Mouse (Mus musculus) embryonic facial prominence, embryonic 11.5 days (tissue): Measurements from ENCODE around the gene Gzmm. TPM values are rescaled to one million over a fixed set of nuclear protein-coding genes. Genes with fewer than 3 reads are reported as not detected.

Experiments
- ATAC-seq: fragments of 200-750 bp; cut with Nextera tagmentation; replicated peaks from 2 replicates; pipeline ENCODE4 v1.8.0; 2017; ENCODE audit warnings: low read depth; ENCODE audit not compliant: insufficient number of reproducible peaks, low FRiP score, low TSS enrichment
- DNase-seq: peaks from one replicate; pipeline ENCODE4 v3.0.0-alpha.2; 2015; ENCODE audit warnings: low spot score
- H3K27ac ChIP-seq: fragments of 300-500 bp; sonication (generic); replicated peaks from 2 replicates; pipeline ENCODE4 v1.5.1; 2014; ENCODE audit warnings: mild to moderate bottlenecking, low read depth, low read length, control low read depth
- H3K27me3 ChIP-seq: fragments of 300-500 bp; sonication (generic); 2 replicates; pipeline ENCODE4 v1.6.1; 2014; ENCODE audit warnings: mild to moderate bottlenecking, low read length, moderate library complexity, mixed read lengths; ENCODE audit not compliant: control insufficient read depth, insufficient read depth
- H3K36me3 ChIP-seq: fragments of 300-500 bp; sonication (generic); replicated peaks from 2 replicates; pipeline ENCODE4 v1.6.1; 2014; ENCODE audit warnings: low read depth, mild to moderate bottlenecking, low read length, moderate library complexity, mixed read lengths; ENCODE audit not compliant: control insufficient read depth, insufficient read depth
- H3K4me1 ChIP-seq: fragments of 300-500 bp; sonication (generic); 2 replicates; pipeline ENCODE4 v1.6.1; 2014; ENCODE audit warnings: low read length, mixed read lengths; ENCODE audit not compliant: control insufficient read depth, insufficient read depth
- H3K4me2 ChIP-seq: fragments of 300-500 bp; sonication (generic); 2 replicates; pipeline ENCODE4 v1.6.1; 2014; ENCODE audit warnings: low read depth, mild to moderate bottlenecking, control low read depth, low read length, moderate library complexity
- H3K4me3 ChIP-seq: fragments of 300-500 bp; sonication (generic); 2 replicates; pipeline ENCODE4 v1.5.1; 2014; ENCODE audit warnings: low read depth, low read length, control low read depth
- H3K9ac ChIP-seq: fragments of 300-500 bp; sonication (generic); replicated peaks from 2 replicates; pipeline ENCODE4 v1.6.1; 2014; ENCODE audit warnings: mild to moderate bottlenecking, control low read depth, low read length
- H3K9me3 ChIP-seq: fragments of 300-500 bp; sonication (generic); replicated peaks from 2 replicates; pipeline ENCODE4 v1.6.1; 2016; ENCODE audit warnings: mild to moderate bottlenecking, low read length, inconsistent platforms, mixed read lengths; ENCODE audit not compliant: control insufficient read depth
- WGBS: fragments of 180-500 bp; shearing (Covaris S2); extraction: QIAGEN DNeasy Blood & Tissue Kit; methylation state at CpG from one replicate; pipeline ENCODE4 v1.1.7; 2014; 5-methylcytosine and 5-hydroxymethylcytosine counted together
- polyA plus RNA-seq: library from polyadenylated mRNA; unstranded; fragments of >200 nt; fragmentation: Nextera tagmentation; extraction: Ambion mirVana; gene quantifications from 2 replicates; pipeline ENCODE4 v1.2.1, GENCODE M21; 2014

Gene Gzmm
- polyA plus RNA-seq, 1 experiment from 2014 or later: 0.77 TPM

GRCm38 (mm10) chr10:79664131-79664665 lies 24.6 kb upstream of the Gzmm start, which contains the start of gene Madcam1:
Madcam1 (plus strand) TSS chr10:79664559.
- Histone ChIP-seq H3K27me3 (no peaks in the 10 kb centered on the region), H3K4me3 (no peak within 1 kb of the TSS), H3K9me3 (no peaks in the 10 kb centered on the region), H3K27ac (no peak within 1 kb of the TSS), H3K4me1 (no peaks in the 10 kb centered on the region), H3K9ac (no peak within 1 kb of the TSS), H3K4me2 (no peak within 1 kb of the TSS; the same call in 1 of the 2 replicates), H3K36me3 (no peaks in the 10 kb centered on the region)
- 11% methylated on average over 13 of the region's 13 CpGs for WGBS
- peak; percentile 84 for DNase-seq
- no peak; the same call in 1 of the 2 replicates for ATAC-seq

- Histone ChIP-seq H3K4me2 (no peak overlapping the region), H3K9ac (no peak overlapping the region), H3K4me1 (no peaks in the 10 kb centered on the region), H3K27me3 (no peaks in the 10 kb centered on the region), H3K27ac (no peak overlapping the region), H3K4me3 (no peak overlapping the region), H3K9me3 (no peaks in the 10 kb centered on the region), H3K36me3 (no peaks in the 10 kb centered on the region)
- ATAC-seq (no peak), DNase-seq (no peak)
- 77% methylated on average over 8 of the region's 8 CpGs for WGBS
Observed at GRCm38 (mm10) chr10:79665051-79665450, 23.8 kb upstream of the Gzmm start.

GRCm38 (mm10) chr10:79666493-79666892 lies 22.3 kb upstream of the Gzmm start:
- no peaks in the 10 kb centered on the region for H3K36me3 ChIP-seq
- no peaks in the 10 kb centered on the region for H3K27me3 ChIP-seq
- peaks cover 4% of the 10 kb centered on the region for H3K4me1 ChIP-seq
- DNase-seq (no peak), ATAC-seq (no peak)
- WGBS: 68% methylated on average over 9 of the region's 9 CpGs
- H3K4me3 ChIP-seq: no peak overlapping the region
- H3K4me2 ChIP-seq: no peak overlapping the region
- no peak overlapping the region for H3K9ac ChIP-seq
- no peaks in the 10 kb centered on the region for H3K9me3 ChIP-seq
- no peak overlapping the region for H3K27ac ChIP-seq

GRCm38 (mm10) chr10:79668076-79668475 lies 20.7 kb upstream of the Gzmm start:
- no peak overlapping the region for H3K4me3 ChIP-seq
- H3K9ac ChIP-seq: no peak overlapping the region
- WGBS: 79% methylated on average over 5 of the region's 5 CpGs
- no peak overlapping the region for H3K27ac ChIP-seq
- H3K27me3 ChIP-seq: no peaks in the 10 kb centered on the region
- H3K36me3 ChIP-seq: no peaks in the 10 kb centered on the region; the same call in 1 of the 2 replicates
- no peak overlapping the region for H3K4me2 ChIP-seq
- ATAC-seq: no peak
- no peak for DNase-seq
- peaks cover 4% of the 10 kb centered on the region for H3K4me1 ChIP-seq
- H3K9me3 ChIP-seq: no peaks in the 10 kb centered on the region

- peaks cover 4% of the 10 kb centered on the region for H3K4me1 ChIP-seq
- H3K36me3 ChIP-seq: no peaks in the 10 kb centered on the region; the same call in 1 of the 2 replicates
- peak within 1 kb of the TSS; percentile 93 for H3K27ac ChIP-seq
- ATAC-seq (0 out of 2 replicates have a peak, but pooled peaks have one; percentile 21), DNase-seq (peak; percentile 92)
- H3K4me2 ChIP-seq: peak within 1 kb of the TSS; percentile 74
- H3K9ac ChIP-seq: peak within 1 kb of the TSS; percentile 96
- WGBS: under 1% methylated on average over 45 of the region's 45 CpGs
- H3K27me3 ChIP-seq: no peaks in the 10 kb centered on the region
- peak within 1 kb of the TSS; percentile 97 for H3K4me3 ChIP-seq
- no peaks in the 10 kb centered on the region for H3K9me3 ChIP-seq
Observed at GRCm38 (mm10) chr10:79668771-79669575, 19.8 kb upstream of the Gzmm start, which contains the start of gene Tpgs1. Tpgs1 (plus strand) TSS chr10:79669369.

GRCm38 (mm10) chr10:79669576-79670057 lies 19.2 kb upstream of the Gzmm start:
- no peaks in the 10 kb centered on the region for H3K27me3 ChIP-seq
- ATAC-seq (peak; percentile 60), DNase-seq (peak; percentile 90)
- 0% methylated on average over 47 of the region's 47 CpGs for WGBS
- no peaks in the 10 kb centered on the region; the same call in 1 of the 2 replicates for H3K36me3 ChIP-seq
- peak overlapping the region; percentile 97 for H3K4me3 ChIP-seq
- H3K9me3 ChIP-seq: no peaks in the 10 kb centered on the region
- H3K27ac ChIP-seq: peak overlapping the region; percentile 93
- H3K9ac ChIP-seq: peak overlapping the region; percentile 96
- peak overlapping the region; percentile 74 for H3K4me2 ChIP-seq
- H3K4me1 ChIP-seq: peaks cover 4% of the 10 kb centered on the region

- WGBS: 38% methylated on average over 15 of the region's 15 CpGs
- Histone ChIP-seq H3K4me3 (peak overlapping the region; percentile 97), H3K27ac (peak overlapping the region; percentile 93; the same call in 1 of the 2 replicates), H3K9me3 (no peaks in the 10 kb centered on the region), H3K36me3 (no peaks in the 10 kb centered on the region; the same call in 1 of the 2 replicates), H3K9ac (peak overlapping the region; percentile 96), H3K27me3 (no peaks in the 10 kb centered on the region), H3K4me2 (peak overlapping the region; percentile 74), H3K4me1 (peaks cover 4% of the 10 kb centered on the region)
- DNase-seq: no peak
- peak; percentile 53 for ATAC-seq
Observed at GRCm38 (mm10) chr10:79670071-79670888, 18.5 kb upstream of the Gzmm start.
